Mouse (Mus musculus) kidney, adult 2 months (tissue): ENCODE data around the gene Necap1. TPM values are rescaled to one million over a fixed set of nuclear protein-coding genes. Genes with fewer than 3 reads are reported as not detected.
A peak's percentile ranks its signal among the peaks of the same experiment; 100 is the strongest.

Experiments used
- DNase-seq: peaks from one replicate; pipeline ENCODE4 v3.0.0; 2021
- H3K27ac ChIP-seq: fragments of 200-500 bp; 2 replicates; pipeline ENCODE4 v1.5.1; 2012; ENCODE audit warnings: low read depth, low read length, control low read depth, inconsistent platforms; ENCODE audit not compliant: insufficient read depth
- H3K27me3 ChIP-seq: fragments of 200-500 bp; replicated peaks from 2 replicates; pipeline ENCODE4 v1.6.1; 2012; ENCODE audit warnings: mild to moderate bottlenecking, moderate library complexity, low read length, inconsistent platforms; ENCODE audit not compliant: control insufficient read depth, insufficient read depth
- H3K36me3 ChIP-seq: fragments of 200-500 bp; 2 replicates; pipeline ENCODE4 v1.6.1; 2012; ENCODE audit warnings: mild to moderate bottlenecking, moderate library complexity, low read length, inconsistent platforms; ENCODE audit not compliant: control insufficient read depth, insufficient read depth
- H3K4me1 ChIP-seq: fragments of 200-500 bp; 2 replicates; pipeline ENCODE4 v1.6.1; 2011; ENCODE audit warnings: low read length; ENCODE audit not compliant: control insufficient read depth, insufficient read depth
- H3K4me3 ChIP-seq: fragments of 200-500 bp; 2 replicates; pipeline ENCODE4 v1.5.1; 2011; ENCODE audit warnings: mild to moderate bottlenecking, low read depth, low read length, control low read depth; ENCODE audit not compliant: insufficient read depth
- CTCF ChIP-seq: fragments of 200-500 bp; conservative IDR thresholded peaks from 2 replicates; pipeline ENCODE4 v1.5.1; 2011; ENCODE audit warnings: low read depth, mild to moderate bottlenecking, control low read depth, low read length, moderate library complexity, mixed read lengths; ENCODE audit not compliant: insufficient read depth, insufficient read length
- POLR2A ChIP-seq: fragments of 200-500 bp; IDR thresholded peaks from one replicate; pipeline ENCODE4 v1.6.1; 2011; ENCODE audit warnings: low read depth, low read length, control low read depth
- WGBS: fragments of 180-500 bp; shearing (Covaris S2); methylation state at CpG from one replicate; pipeline ENCODE4 v1.1.7; 2018; 5-methylcytosine and 5-hydroxymethylcytosine counted together
- polyA plus RNA-seq: library from polyadenylated mRNA; depleted of rRNA; stranded (reverse); fragments of >200 nt; gene quantifications from 2 replicates; pipeline ENCODE4 v1.2.3, GENCODE M21; 2012; rRNA removed

The Necap1 gene
- 20.5 and 25.0 TPM in 2 replicates for polyA plus RNA-seq

GRCm38 (mm10) chr6:122873871-122874719 is at the start of gene Necap1:
Necap1 (plus strand) TSS chr6:122874474.
- peak within 1 kb of the TSS; percentile 92 for H3K4me3 ChIP-seq
- 7% methylated on average over 43 of the region's 43 CpGs for WGBS
- peaks cover 8% of the 10 kb centered on the region; the same call in 1 of the 2 replicates for H3K4me1 ChIP-seq
- peak; percentile 98 for DNase-seq
- no peaks in the 10 kb centered on the region for H3K36me3 ChIP-seq
- no peaks in the 10 kb centered on the region for H3K27me3 ChIP-seq
- TF ChIP-seq CTCF = peak; percentile 86
- TF ChIP-seq POLR2A = peak; percentile 26
- peak within 1 kb of the TSS; percentile 31 for H3K27ac ChIP-seq

- H3K27ac ChIP-seq = no peak overlapping the region
- H3K4me3 ChIP-seq = no peak overlapping the region
- TF ChIP-seq CTCF (no peak), POLR2A (no peak)
- no peaks in the 10 kb centered on the region for H3K27me3 ChIP-seq
- H3K36me3 ChIP-seq = no peaks in the 10 kb centered on the region
- H3K4me1 ChIP-seq = peaks cover 35% of the 10 kb centered on the region
- 87% methylated on average over 9 of the region's 9 CpGs for WGBS
- no peak for DNase-seq
Measured at GRCm38 (mm10) chr6:122825166-122825565, 49.1 kb upstream of the Necap1 start.

- no peak overlapping the region for H3K27ac ChIP-seq
- 3% methylated on average over 29 of the region's 29 CpGs for WGBS
- TF ChIP-seq CTCF = no peak
- no peak for TF ChIP-seq POLR2A
Measured at GRCm38 (mm10) chr6:122825923-122826742, 48.1 kb upstream of the Necap1 start.

GRCm38 (mm10) chr6:122828086-122828485 is 46.2 kb upstream of the Necap1 start:
- no peak overlapping the region for H3K4me3 ChIP-seq
- H3K36me3 ChIP-seq = peaks cover 2% of the 10 kb centered on the region; the same call in 1 of the 2 replicates
- TF ChIP-seq POLR2A (no peak), CTCF (peak; percentile 37; the same call in 1 of the 2 replicates)
- peak; percentile 35 for DNase-seq
- 61% methylated on average over 13 of the region's 13 CpGs for WGBS
- peaks cover 20% of the 10 kb centered on the region for H3K4me1 ChIP-seq
- H3K27me3 ChIP-seq = no peaks in the 10 kb centered on the region
- no peak overlapping the region for H3K27ac ChIP-seq

More at GRCm38 (mm10) chr6:122825923-122826742, 48.1 kb upstream of the Necap1 start:
- peak; percentile 73 for DNase-seq
- Histone ChIP-seq H3K36me3 (no peaks in the 10 kb centered on the region; the same call in 1 of the 2 replicates), H3K4me1 (peaks cover 28% of the 10 kb centered on the region), H3K4me3 (peak overlapping the region; percentile 38), H3K27me3 (no peaks in the 10 kb centered on the region)

- TF ChIP-seq CTCF (no peak), POLR2A (no peak)
- H3K27ac ChIP-seq = no peak overlapping the region
- no peak overlapping the region for H3K4me3 ChIP-seq
- H3K36me3 ChIP-seq = peaks cover 9% of the 10 kb centered on the region
- 81% methylated on average over 7 of the region's 7 CpGs for WGBS
- no peak for DNase-seq
- H3K27me3 ChIP-seq = no peaks in the 10 kb centered on the region
- no peaks in the 10 kb centered on the region for H3K4me1 ChIP-seq
Measured at GRCm38 (mm10) chr6:122832880-122833279, 41.4 kb upstream of the Necap1 start.

- Histone ChIP-seq H3K4me1 (no peaks in the 10 kb centered on the region), H3K27ac (no peak overlapping the region), H3K27me3 (no peaks in the 10 kb centered on the region), H3K36me3 (peaks cover 9% of the 10 kb centered on the region), H3K4me3 (no peak overlapping the region)
- WGBS = 72% methylated on average over 4 of the region's 4 CpGs
- TF ChIP-seq CTCF = peak; percentile 74
- no peak for TF ChIP-seq POLR2A
- DNase-seq = peak; percentile 48
Measured at GRCm38 (mm10) chr6:122834365-122834764, 39.9 kb upstream of the Necap1 start.
